Mouse (Mus musculus) MEL-GATA-1-ER (cell line): Measurements from ENCODE around the gene Larp4.
"Not testable (repeated sequence)": the region's sequence is repeated elsewhere in the genome, so short reads cannot be mapped to it uniquely, and the experiment has no call there.

Source experiments
- DNase-seq: peaks from one replicate; pipeline ENCODE4 v3.0.0-alpha.2; 2012; ENCODE audit warnings: low read depth; ENCODE audit errors: extremely low read depth

Gene Larp4

GRCm38 (mm10) chr15:99969765-99970164 lies at the start of gene Larp4:
TSS of gene Larp4 (plus strand) at chr15:99970065.
- not testable (repeated sequence) for DNase-seq

GRCm38 (mm10) chr15:99931231-99931630 lies 38.6 kb upstream of the Larp4 start:
- no peak for DNase-seq

GRCm38 (mm10) chr15:99934501-99934900 lies 35.4 kb upstream of the Larp4 start:
- DNase-seq = no peak

GRCm38 (mm10) chr15:99936659-99937058 lies 33.2 kb upstream of the Larp4 start:
- DNase-seq = no peak

- DNase-seq = no peak
Observed at GRCm38 (mm10) chr15:99937841-99938240, 32.0 kb upstream of the Larp4 start.

- DNase-seq = no peak
Observed at GRCm38 (mm10) chr15:99940426-99940825, 29.4 kb upstream of the Larp4 start.

- DNase-seq = no peak
Observed at GRCm38 (mm10) chr15:99940970-99941630, 28.8 kb upstream of the Larp4 start.

GRCm38 (mm10) chr15:99955324-99955723 lies 14.5 kb upstream of the Larp4 start:
- DNase-seq = no peak

- DNase-seq = no peak
Observed at GRCm38 (mm10) chr15:99965103-99965775, 4.6 kb upstream of the Larp4 start.

- DNase-seq = no peak
Observed at GRCm38 (mm10) chr15:99966961-99967360, 2.9 kb upstream of the Larp4 start, which contains the start of gene Fam186a. TSS of gene Fam186a (minus strand) at chr15:99967061.

- DNase-seq = peak; percentile 24
Observed at GRCm38 (mm10) chr15:99970606-99971005, 741 bp downstream of the Larp4 start.

- DNase-seq = peak; percentile 90
Observed at GRCm38 (mm10) chr15:99972361-99972988, 2.6 kb downstream of the Larp4 start.

GRCm38 (mm10) chr15:99972989-99973911 lies 3.4 kb downstream of the Larp4 start:
- peak; percentile 31 for DNase-seq

GRCm38 (mm10) chr15:99974476-99975220 lies 4.8 kb downstream of the Larp4 start:
- DNase-seq = no peak

- not testable (repeated sequence) for DNase-seq
Observed at GRCm38 (mm10) chr15:99976121-99976520, 6.3 kb downstream of the Larp4 start.

GRCm38 (mm10) chr15:99979266-99979665 lies 9.4 kb downstream of the Larp4 start:
- DNase-seq = no peak

- no peak for DNase-seq
Observed at GRCm38 (mm10) chr15:99979715-99980114, 9.8 kb downstream of the Larp4 start.

- DNase-seq = no peak
Observed at GRCm38 (mm10) chr15:99993100-99993499, 23.2 kb downstream of the Larp4 start.

- no peak for DNase-seq
Observed at GRCm38 (mm10) chr15:99997114-99997804, 27.4 kb downstream of the Larp4 start.

- no peak for DNase-seq
Observed at GRCm38 (mm10) chr15:99999390-99999789, 29.5 kb downstream of the Larp4 start.
